Mouse (Mus musculus) activated CD4-positive, CD25-positive, alpha-beta regulatory T cell, adult 4 months (primary cell): ENCODE data around the gene Olfr913. TPM values are rescaled to one million over a fixed set of nuclear protein-coding genes. Genes with fewer than 3 reads are reported as not detected.

Source experiments
- ATAC-seq: one replicate; pipeline ENCODE4 v1.8.0; 2017
- polyA plus RNA-seq, 2 experiments: library from polyadenylated mRNA; unstranded; fragments of 100-300 nt; shearing (Covaris generic); gene quantifications; one replicate each; pipeline ENCODE4 v1.2.1; 2017

The Olfr913 gene
- not detected for polyA plus RNA-seq

DNA sequence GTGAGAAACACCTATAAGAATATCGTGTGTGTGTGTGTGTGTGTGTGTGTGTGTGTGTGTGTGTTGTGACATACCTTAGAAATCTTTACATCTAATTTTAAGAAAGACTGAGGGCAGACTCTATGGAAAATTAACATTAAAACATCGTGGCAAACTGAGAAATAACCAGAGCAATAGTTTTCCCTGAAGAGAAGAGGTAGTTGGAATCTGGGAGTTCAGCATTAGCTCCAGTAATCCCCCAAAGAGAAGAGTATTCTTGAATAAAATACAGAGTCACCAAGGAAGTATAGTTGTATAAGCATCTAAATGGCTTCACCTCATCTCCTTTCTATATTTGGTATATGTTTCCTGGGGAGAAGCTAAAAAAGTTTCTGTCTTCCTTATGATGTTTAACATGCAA is at the start of gene Olfr913:
Gene Olfr913, plus strand, starts transcription at position 301 of the 400 bp plus-strand sequence.
- ATAC-seq, result no peak

DNA sequence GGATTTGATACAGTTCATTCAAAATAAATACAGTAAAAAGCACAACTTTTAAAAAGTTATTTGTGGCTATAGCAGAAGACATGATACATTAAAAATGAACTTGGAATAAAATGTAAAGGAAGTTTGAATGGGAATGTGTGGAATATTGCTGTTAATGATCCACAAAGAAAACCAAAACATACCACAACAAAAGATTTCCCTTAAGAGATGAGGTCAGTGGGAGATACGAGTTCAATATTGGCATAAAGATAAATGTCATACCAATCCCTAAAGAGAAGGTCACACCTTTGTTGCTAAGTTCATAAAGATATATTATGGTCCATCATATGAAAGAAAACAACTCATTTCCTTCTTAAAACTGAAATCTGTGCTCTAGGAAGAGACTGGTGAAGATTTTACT is 12.7 kb upstream of the Olfr913 start, which contains the start of gene Olfr912:
Gene Olfr912, plus strand, starts transcription at position 301 of the 400 bp plus-strand sequence.
- no peak for ATAC-seq

DNA sequence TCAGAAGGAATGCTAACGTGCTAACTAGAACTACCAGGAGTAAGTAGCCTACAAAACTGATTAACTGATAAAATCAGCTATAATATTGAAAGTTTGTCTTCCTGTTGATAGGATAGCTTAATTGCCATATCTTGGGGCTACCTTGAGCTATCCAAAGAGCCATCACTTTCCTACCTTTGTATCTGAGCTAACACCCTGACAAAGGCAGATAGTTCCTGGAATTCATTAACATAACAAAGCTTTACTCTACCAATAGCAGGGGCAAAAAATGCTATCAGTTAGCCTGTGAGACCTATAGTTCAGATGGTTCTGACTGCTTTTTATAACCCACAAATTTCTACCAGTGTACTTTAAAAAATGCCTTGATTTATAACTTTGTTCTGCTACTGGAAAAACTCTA is 1.5 kb upstream of the Olfr913 start:
- no peak for ATAC-seq

DNA sequence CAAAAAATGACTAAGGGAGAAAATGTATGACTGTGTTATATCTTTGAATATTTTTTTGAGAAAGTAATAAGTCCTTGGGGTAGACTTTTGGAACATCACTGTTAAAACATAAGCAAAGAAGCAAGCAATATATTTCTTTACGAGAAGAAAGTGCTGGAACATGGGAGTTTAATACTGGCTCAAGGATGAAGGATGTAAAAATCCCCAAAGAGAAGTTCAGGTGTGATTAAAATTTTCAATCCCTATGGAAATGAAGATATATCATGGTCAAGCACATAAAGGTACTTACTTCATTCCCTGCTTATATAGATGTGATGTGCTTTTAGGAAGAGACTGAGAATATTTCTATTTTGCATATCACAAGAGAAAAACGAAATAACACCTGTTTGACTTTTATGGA is 12.2 kb downstream of the Olfr913 start, which contains the start of gene Olfr914:
Gene Olfr914, plus strand, starts transcription at position 301 of the 400 bp plus-strand sequence.
- ATAC-seq, result no peak

DNA sequence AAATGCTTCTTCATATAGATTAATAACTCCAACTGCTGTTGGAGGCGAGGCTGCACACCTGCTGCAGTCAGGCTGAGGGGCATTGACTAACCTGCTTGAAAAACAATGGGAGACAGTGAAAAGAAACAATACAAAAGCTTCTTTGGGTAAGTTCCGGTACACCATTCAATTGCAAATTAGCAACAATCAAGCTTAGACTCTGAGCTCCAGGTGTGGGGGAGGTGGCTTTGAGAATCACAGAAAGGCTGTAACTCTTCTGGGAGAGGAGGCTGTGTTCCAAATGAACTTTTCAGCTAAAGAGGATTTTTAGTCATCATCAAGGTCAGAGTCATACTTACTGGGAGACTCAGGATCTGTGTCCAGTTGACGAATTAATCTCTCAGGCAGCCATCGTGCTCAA is 39.8 kb downstream of the Olfr913 start:
- no peak for ATAC-seq

Other genes starting within 250 kb of the Olfr913 start
- not detected for gene Olfr898, start 244.3 kb upstream of the Olfr913 start, polyA plus RNA-seq
- gene Olfr250, start 225.9 kb upstream of the Olfr913 start, polyA plus RNA-seq, result under 1 TPM in 1 of 2 experiments, not detected in 1; 0.19 TPM
- gene Olfr251, start 215.7 kb upstream of the Olfr913 start, polyA plus RNA-seq, result not detected
- not detected for gene Olfr147, start 191.1 kb upstream of the Olfr913 start, polyA plus RNA-seq
- gene Olfr901, start 163.3 kb upstream of the Olfr913 start, polyA plus RNA-seq, result under 1 TPM in 1 of 2 experiments, not detected in 1; 0.16 TPM
- not detected for gene Olfr902, start 145.1 kb upstream of the Olfr913 start, polyA plus RNA-seq
- gene Olfr904, start 129.6 kb upstream of the Olfr913 start, polyA plus RNA-seq, result not detected
- not detected for gene Olfr905, start 121.7 kb upstream of the Olfr913 start, polyA plus RNA-seq
- gene Olfr906, start 105.7 kb upstream of the Olfr913 start, polyA plus RNA-seq, result not detected
- gene Olfr907, start 97.0 kb upstream of the Olfr913 start, polyA plus RNA-seq, result not detected
- gene Olfr911-ps1, start 71.2 kb upstream of the Olfr913 start, polyA plus RNA-seq, result under 1 TPM in 1 of 2 experiments, not detected in 1; 0.48 TPM
- not detected for gene Olfr910, start 54.9 kb upstream of the Olfr913 start, polyA plus RNA-seq
- gene Olfr912, start 12.6 kb upstream of the Olfr913 start, polyA plus RNA-seq, result under 1 TPM in 1 of 2 experiments, not detected in 1; 0.08 TPM
- not detected for gene Olfr914, start 12.3 kb downstream of the Olfr913 start, polyA plus RNA-seq
- gene Olfr916, start 67.1 kb downstream of the Olfr913 start, polyA plus RNA-seq, result not detected
- gene Olfr917, start 73.1 kb downstream of the Olfr913 start, polyA plus RNA-seq, result not detected
- under 1 TPM in 1 of 2 experiments, not detected in 1; 0.09 TPM for gene Olfr918, start 81.8 kb downstream of the Olfr913 start, polyA plus RNA-seq
- not detected for gene Olfr919, start 110.9 kb downstream of the Olfr913 start, polyA plus RNA-seq
- 10 to 100 TPM; 23.4 to 23.8 TPM for gene Vwa5a, start 125.5 kb downstream of the Olfr913 start, polyA plus RNA-seq
- under 1 TPM; 0.08 to 0.62 TPM for gene Olfr920, start 159.5 kb downstream of the Olfr913 start, polyA plus RNA-seq
- gene Olfr921, start 180.3 kb downstream of the Olfr913 start, polyA plus RNA-seq, result not detected
- gene Olfr922, start 221.9 kb downstream of the Olfr913 start, polyA plus RNA-seq, result not detected
- gene Olfr923, start 233.8 kb downstream of the Olfr913 start, polyA plus RNA-seq, result not detected